Mouse (Mus musculus) liver, embryonic 14.5 days (tissue): ENCODE data around the gene Spsb4.

Source experiments
- CTCF ChIP-seq: IDR thresholded peaks from 2 replicates; pipeline ENCODE4 v1.5.1; 2016; ENCODE audit warnings: antibody characterized with exemption, low read depth, control low read depth
- EP300 ChIP-seq: IDR thresholded peaks from 2 replicates; pipeline ENCODE4 v1.6.1; 2016; ENCODE audit warnings: antibody characterized with exemption, low read depth

DNA sequence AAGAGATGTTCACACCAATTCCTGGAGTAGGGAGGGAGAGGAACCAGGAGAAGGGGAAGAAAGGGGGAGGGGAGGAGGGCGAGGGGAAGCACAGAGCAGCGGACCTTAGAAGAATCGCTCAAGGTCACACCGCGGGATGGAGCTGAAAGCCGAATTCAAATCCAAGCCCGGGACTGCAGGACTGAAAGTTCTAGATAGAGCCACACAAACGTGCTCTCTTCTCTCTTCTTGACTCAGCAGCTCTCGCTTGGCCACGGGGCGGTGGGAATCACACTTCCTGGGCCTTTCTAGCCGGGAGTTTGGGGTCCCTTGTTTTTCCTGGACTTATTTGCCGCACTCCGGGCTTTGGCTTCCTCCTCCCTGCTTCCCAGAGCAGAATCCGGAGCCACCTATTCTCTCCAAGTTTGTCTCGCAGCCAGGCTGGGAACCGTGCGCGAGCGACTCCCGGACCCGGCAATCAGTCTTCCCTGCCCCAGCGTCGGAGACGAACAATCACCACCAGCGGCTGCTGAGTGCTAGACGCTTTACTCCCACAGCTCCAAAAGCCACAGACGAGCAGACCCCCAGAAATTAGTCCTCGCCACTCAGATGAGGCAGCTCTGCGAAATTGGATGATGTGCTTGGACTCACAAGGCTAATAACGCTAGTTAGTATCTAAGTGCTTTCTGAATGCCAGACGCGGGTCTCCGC lies 1.4 kb downstream of the Spsb4 start:
- TF ChIP-seq CTCF (no peak), EP300 (no peak)
